Mouse (Mus musculus) forebrain, embryonic 12.5 days (tissue): ENCODE results near the gene D430042O09Rik. TPM values are rescaled to one million over a fixed set of nuclear protein-coding genes. Genes with fewer than 3 reads are reported as not detected.

ENCODE experiments used
- ATAC-seq: fragments of 200-750 bp; cut with Nextera tagmentation; 2 replicates; pipeline ENCODE4 v1.8.0; 2017; ENCODE audit warnings: moderate TSS enrichment; ENCODE audit not compliant: low FRiP score
- H3K27ac ChIP-seq: fragments of 300-500 bp; sonication (generic); 2 replicates; pipeline ENCODE4 v1.5.1; 2016; ENCODE audit warnings: mild to moderate bottlenecking
- H3K27me3 ChIP-seq: fragments of 300-500 bp; sonication (generic); 2 replicates; pipeline ENCODE4 v1.6.1; 2016; ENCODE audit warnings: mild to moderate bottlenecking
- H3K36me3 ChIP-seq: fragments of 300-500 bp; sonication (generic); replicated peaks from 2 replicates; pipeline ENCODE4 v1.6.1; 2016; ENCODE audit warnings: mild to moderate bottlenecking
- H3K4me1 ChIP-seq: fragments of 300-500 bp; sonication (generic); 2 replicates; pipeline ENCODE4 v1.6.1; 2016
- H3K4me2 ChIP-seq: fragments of 300-500 bp; sonication (generic); 2 replicates; pipeline ENCODE4 v1.6.1; 2016; ENCODE audit warnings: mild to moderate bottlenecking, moderate library complexity
- H3K4me3 ChIP-seq: fragments of 300-500 bp; sonication (generic); replicated peaks from 2 replicates; pipeline ENCODE4 v1.5.1; 2016; ENCODE audit warnings: mild to moderate bottlenecking
- H3K9ac ChIP-seq: fragments of 300-500 bp; sonication (generic); 2 replicates; pipeline ENCODE4 v1.6.1; 2016; ENCODE audit warnings: mild to moderate bottlenecking
- H3K9me3 ChIP-seq: fragments of 300-500 bp; sonication (generic); 2 replicates; pipeline ENCODE4 v1.6.1; 2016
- WGBS: fragments of 180-500 bp; shearing (Covaris S2); methylation state at CpG from one replicate; pipeline ENCODE4 v1.1.7; 2016; 5-methylcytosine and 5-hydroxymethylcytosine counted together
- polyA plus RNA-seq: library from polyadenylated mRNA; unstranded; fragments of >200 nt; fragmentation: Nextera tagmentation; extraction: Ambion mirVana; gene quantifications from 2 replicates; pipeline ENCODE4 v1.2.1, GENCODE M21; 2016

The D430042O09Rik gene
- polyA plus RNA-seq, 1 experiment from 2014 or later = 12.2 TPM

DNA sequence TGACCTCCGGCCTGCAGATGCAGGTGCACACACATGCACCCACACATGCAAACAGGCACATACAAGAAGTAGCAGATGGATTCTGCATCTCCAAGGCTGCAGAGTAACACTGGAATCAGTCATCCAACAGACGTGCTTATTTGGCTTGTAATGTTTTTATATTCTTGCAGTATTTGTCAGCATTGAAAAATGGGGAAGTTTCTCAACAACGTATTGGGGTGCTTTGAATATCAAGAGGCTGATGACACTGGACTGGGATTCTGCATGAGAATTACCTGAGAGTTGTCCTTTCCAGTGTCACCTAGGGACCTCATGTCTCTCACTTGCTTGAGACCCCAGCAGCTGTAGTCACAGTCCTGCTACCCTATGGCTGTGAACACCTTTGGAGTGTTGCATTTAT is 7.1 kb downstream of the D430042O09Rik start:
- H3K4me1 ChIP-seq = no peaks in the 10 kb centered on the region
- H3K4me2 ChIP-seq = no peak overlapping the region
- no peaks in the 10 kb centered on the region for H3K27me3 ChIP-seq
- H3K27ac ChIP-seq = no peak overlapping the region
- no peak overlapping the region for H3K4me3 ChIP-seq
- H3K36me3 ChIP-seq = 0 out of 2 replicates have a peak, but pooled peaks cover 3% of the 10 kb centered on the region
- no peaks in the 10 kb centered on the region for H3K9me3 ChIP-seq
- H3K9ac ChIP-seq = no peak overlapping the region
- WGBS = 89% methylated on average over 3 of the region's 3 CpGs
- no peak for ATAC-seq

DNA sequence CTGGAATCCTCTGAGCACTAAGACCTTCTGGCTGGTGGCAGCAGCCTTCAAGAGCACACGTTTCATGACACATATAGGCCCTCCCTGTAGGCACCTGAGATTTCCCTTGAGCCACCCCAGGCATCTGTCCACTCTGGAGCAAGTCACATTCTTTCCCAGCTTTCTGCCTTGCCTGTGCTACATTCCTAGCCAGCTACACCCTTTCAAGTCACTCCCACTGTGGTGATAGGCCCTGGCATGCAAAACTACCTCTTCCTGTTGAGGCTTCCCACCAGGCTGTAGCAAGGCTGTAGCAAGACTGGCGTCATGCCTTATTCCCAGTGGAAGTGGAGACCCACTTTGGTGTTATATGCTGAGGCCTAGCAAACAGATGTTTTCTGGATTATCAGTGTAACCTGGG is 9.0 kb downstream of the D430042O09Rik start:
- WGBS = 77% methylated on average over 2 of the region's 2 CpGs
- H3K4me2 ChIP-seq = no peak overlapping the region
- no peaks in the 10 kb centered on the region for H3K4me1 ChIP-seq
- no peak overlapping the region for H3K9ac ChIP-seq
- no peaks in the 10 kb centered on the region for H3K9me3 ChIP-seq
- H3K27ac ChIP-seq = no peak overlapping the region
- no peak for ATAC-seq
- no peak overlapping the region for H3K4me3 ChIP-seq
- no peaks in the 10 kb centered on the region for H3K27me3 ChIP-seq
- 0 out of 2 replicates have a peak, but pooled peaks cover under 1% of the 10 kb centered on the region for H3K36me3 ChIP-seq

DNA sequence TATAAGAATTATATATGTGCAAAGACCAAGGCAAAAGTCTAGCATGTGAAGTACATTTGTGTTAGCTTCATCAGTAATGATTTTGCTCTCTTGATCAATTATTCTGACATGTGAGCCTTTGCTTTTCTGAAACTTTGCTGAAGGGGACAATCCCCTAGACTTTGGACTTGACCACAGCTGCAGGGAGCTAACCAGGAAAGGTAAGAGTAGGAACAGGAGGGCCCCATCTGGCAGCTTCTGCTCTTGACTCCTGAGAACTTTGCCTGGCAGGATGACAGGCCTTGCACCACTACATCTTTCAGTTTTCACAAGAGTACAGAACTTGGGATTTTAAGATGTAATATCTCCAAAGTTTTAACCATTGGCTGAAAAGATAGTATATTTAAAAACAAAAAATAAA is 9.9 kb downstream of the D430042O09Rik start:
- Histone ChIP-seq H3K27ac (no peak overlapping the region), H3K4me2 (no peak overlapping the region), H3K9ac (no peak overlapping the region), H3K4me1 (no peaks in the 10 kb centered on the region), H3K9me3 (no peaks in the 10 kb centered on the region), H3K4me3 (no peak overlapping the region), H3K27me3 (no peaks in the 10 kb centered on the region), H3K36me3 (no peaks in the 10 kb centered on the region)
- ATAC-seq = no peak

DNA sequence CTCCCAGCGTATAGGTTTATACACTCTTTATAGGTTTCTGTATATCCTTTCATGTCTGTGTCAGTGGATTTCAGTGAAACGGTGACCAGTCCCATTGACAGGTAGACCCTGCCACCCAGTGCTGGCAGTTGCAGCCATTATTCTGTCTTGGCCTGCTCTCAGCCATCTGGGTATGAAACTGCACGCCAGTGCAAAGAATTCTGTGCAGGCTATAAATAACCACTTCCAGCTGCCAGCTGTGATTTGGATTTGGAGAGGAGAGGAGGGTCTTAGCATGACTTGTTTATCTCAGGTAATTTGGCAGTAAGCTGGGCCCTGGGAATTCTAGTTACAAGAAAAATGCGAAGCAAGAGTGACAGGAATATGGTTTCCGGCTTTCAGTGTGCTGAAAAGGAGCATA is 12.7 kb downstream of the D430042O09Rik start:
- Histone ChIP-seq H3K27ac (no peak overlapping the region), H3K36me3 (no peaks in the 10 kb centered on the region), H3K4me1 (peaks cover 2% of the 10 kb centered on the region; the same call in 1 of the 2 replicates), H3K9ac (no peak overlapping the region), H3K9me3 (no peaks in the 10 kb centered on the region), H3K4me3 (no peak overlapping the region), H3K4me2 (no peak overlapping the region), H3K27me3 (no peaks in the 10 kb centered on the region)
- 85% methylated on average over 5 of the region's 5 CpGs for WGBS
- no peak for ATAC-seq

DNA sequence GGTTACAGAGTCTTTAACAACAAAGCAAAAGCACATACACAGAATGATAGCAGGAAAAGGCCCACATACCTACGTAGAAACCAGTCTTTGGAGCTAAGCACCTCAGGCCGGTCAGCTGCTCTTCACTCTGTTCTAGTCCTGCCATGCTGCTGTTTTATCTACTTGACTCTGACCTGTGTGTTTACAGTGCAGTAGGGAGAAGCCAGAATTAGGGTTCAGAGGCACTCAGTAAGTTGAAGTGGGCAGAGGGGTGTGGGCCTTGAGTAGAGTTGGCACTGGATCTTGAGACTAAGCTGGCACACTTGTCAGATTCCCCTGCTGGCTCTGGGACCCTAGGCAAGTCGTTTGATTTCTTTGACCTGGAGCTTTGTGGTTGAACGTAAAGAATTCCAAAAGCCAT is 13.3 kb downstream of the D430042O09Rik start:
- Histone ChIP-seq H3K4me1 (peaks cover 2% of the 10 kb centered on the region; the same call in 1 of the 2 replicates), H3K27ac (no peak overlapping the region), H3K4me2 (no peak overlapping the region), H3K36me3 (no peaks in the 10 kb centered on the region), H3K4me3 (no peak overlapping the region), H3K9me3 (no peaks in the 10 kb centered on the region), H3K9ac (no peak overlapping the region), H3K27me3 (no peaks in the 10 kb centered on the region)
- 86% methylated on average over 4 of the region's 4 CpGs for WGBS
- no peak for ATAC-seq

DNA sequence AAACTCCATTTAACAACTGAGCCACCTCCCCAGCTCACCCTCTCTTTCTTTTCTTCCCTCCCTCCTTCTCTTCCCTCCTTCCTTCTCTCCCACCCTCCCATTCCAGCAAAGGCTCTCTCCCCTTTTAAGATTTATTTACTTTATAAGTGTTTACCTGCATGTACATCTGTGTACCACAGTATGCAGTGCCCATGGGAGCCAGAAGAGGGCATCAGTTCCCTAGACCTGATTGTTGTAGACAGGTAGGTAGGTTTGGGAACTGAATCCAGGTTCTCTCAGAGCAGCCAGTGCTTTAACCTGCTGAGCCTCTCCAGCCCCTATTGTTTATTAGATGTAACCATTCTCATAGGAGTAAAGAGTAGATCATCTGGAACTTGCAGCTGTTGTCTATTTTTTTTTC is 14.4 kb downstream of the D430042O09Rik start:
- Histone ChIP-seq H3K36me3 (no peaks in the 10 kb centered on the region), H3K27ac (no peak overlapping the region), H3K27me3 (no peaks in the 10 kb centered on the region), H3K4me1 (peaks cover 2% of the 10 kb centered on the region; the same call in 1 of the 2 replicates), H3K9ac (no peak overlapping the region), H3K4me2 (no peak overlapping the region), H3K9me3 (no peaks in the 10 kb centered on the region), H3K4me3 (no peak overlapping the region)
- ATAC-seq = no peak

DNA sequence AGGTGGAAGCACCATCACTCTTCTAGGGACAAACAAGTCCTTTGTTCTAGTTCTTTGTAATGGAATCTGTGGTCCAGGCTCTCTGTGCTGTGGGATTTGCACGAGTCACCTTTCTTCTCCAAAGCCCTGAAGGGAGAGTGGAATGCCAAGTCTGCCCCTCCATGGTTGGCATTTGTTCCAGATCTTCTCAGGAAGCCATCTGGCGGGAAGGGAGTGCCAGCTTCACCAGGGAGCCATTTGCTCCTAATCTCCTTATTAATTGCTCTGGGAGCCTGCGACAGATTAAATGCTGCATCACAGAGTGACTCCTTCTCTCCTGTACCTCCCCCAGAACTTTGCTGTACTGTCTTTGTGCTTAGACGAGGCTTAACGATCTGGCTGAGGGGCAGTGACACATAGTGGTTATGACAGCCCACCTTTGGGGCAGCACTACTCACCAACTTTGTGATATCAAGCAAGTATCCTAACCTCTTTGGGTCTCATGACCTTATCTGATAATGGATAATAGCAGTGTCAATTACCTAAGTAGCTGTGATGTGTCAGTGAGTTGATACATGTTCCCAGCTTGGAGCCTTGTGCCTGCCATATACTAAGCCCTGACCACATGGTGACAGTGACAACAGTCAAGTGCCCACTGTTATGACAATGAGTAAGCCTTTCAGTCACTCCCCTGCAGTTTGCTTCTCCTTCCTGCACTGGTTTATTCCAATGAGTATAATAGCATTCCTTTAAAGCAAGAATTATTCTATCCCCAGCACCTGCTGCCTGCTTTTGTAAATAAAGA is 15.7 kb downstream of the D430042O09Rik start:
- Histone ChIP-seq H3K4me1 (peaks cover 2% of the 10 kb centered on the region; the same call in 1 of the 2 replicates), H3K4me3 (no peak overlapping the region), H3K27me3 (no peaks in the 10 kb centered on the region), H3K4me2 (no peak overlapping the region), H3K36me3 (no peaks in the 10 kb centered on the region), H3K9me3 (no peaks in the 10 kb centered on the region), H3K9ac (no peak overlapping the region), H3K27ac (0 out of 2 replicates have a peak overlapping the region, but pooled peaks have one; percentile 25)
- 54% methylated on average over 5 of the region's 5 CpGs for WGBS
- no peak for ATAC-seq

DNA sequence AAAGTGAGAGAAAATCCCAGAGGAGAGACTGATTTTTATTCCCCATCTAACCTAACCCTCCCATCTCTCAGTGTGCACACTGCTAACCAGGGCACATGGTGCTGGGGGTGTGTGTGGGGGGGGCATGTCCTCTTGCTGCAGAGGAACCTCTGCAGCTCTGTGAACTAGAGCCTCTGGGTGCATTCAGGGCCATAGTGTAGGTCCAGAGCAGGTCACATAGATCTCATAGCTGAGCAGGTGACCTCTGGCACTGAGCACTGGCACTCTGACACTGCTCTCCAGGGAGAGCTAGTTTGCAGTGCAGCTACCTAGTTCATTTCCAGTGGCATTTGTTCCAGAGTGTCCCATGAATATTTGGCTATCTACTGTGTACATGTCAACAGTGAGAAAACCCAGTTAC is 24.0 kb downstream of the D430042O09Rik start:
- Histone ChIP-seq H3K9ac (no peak overlapping the region), H3K27me3 (no peaks in the 10 kb centered on the region), H3K4me1 (peaks cover 9% of the 10 kb centered on the region), H3K4me3 (no peak overlapping the region), H3K36me3 (no peaks in the 10 kb centered on the region), H3K9me3 (no peaks in the 10 kb centered on the region), H3K27ac (no peak overlapping the region), H3K4me2 (no peak overlapping the region)
- ATAC-seq = no peak

DNA sequence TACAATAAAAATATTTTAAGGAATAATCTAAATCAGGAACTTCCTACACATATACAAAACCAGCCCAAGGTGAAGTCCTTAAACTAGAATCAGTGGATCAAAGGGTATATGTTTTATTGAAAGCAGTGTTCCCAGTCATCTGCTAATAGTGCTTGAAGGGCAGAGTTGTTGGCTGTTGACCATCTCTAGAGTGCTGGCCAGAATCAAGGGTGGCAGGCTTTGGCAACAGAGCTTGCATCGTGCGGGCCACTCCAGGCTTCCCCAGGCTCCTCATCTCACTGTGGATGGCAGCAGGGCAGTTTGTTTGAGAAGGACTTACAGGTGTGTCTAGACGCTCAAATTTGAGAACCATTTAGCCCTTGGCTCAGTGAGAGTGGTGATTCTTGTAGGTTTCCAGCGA is 26.1 kb downstream of the D430042O09Rik start:
- ATAC-seq = no peak
- Histone ChIP-seq H3K36me3 (no peaks in the 10 kb centered on the region), H3K9ac (no peak overlapping the region), H3K4me1 (peaks cover 9% of the 10 kb centered on the region), H3K4me3 (no peak overlapping the region), H3K27ac (no peak overlapping the region), H3K27me3 (no peaks in the 10 kb centered on the region), H3K4me2 (no peak overlapping the region), H3K9me3 (no peaks in the 10 kb centered on the region)
- WGBS = 83% methylated on average over 4 of the region's 4 CpGs

DNA sequence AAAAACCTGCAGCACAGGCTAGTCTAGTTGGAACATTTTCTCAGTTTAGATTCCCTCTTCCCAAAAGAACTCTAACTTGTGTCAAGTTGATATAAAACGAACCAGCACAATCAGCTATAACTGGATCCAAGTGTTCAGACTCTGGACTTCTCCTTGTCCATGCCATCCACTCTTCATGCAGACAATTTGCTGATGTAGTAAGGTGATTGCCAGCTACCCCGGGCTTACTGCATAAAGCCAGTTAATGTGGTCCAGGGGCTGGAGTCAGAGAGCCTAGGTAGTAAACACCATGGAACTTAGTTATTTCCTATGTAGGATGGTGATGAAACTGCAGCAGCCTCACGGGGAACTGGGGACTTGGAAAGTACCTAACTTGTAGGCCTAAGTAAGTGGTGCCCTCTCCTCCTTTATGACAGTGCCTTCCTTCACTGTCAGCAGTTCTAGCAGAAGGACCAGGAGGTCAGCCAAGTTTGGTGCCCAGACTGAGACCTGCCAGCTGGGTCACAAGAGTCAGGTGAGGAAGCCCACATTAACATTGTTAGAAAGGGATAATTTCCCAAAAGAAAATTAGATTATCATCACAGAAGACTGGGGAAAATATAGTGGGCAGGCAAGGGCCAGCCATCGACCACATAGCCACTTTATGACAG is 28.8 kb downstream of the D430042O09Rik start:
- ATAC-seq = no peak
- no peak overlapping the region for H3K27ac ChIP-seq
- no peaks in the 10 kb centered on the region for H3K36me3 ChIP-seq
- H3K27me3 ChIP-seq = no peaks in the 10 kb centered on the region
- H3K9me3 ChIP-seq = no peaks in the 10 kb centered on the region
- no peak overlapping the region for H3K9ac ChIP-seq
- H3K4me1 ChIP-seq = peaks cover 6% of the 10 kb centered on the region; the same call in 1 of the 2 replicates
- 86% methylated on average over 4 of the region's 4 CpGs for WGBS
- no peak overlapping the region for H3K4me2 ChIP-seq
- no peak overlapping the region for H3K4me3 ChIP-seq

DNA sequence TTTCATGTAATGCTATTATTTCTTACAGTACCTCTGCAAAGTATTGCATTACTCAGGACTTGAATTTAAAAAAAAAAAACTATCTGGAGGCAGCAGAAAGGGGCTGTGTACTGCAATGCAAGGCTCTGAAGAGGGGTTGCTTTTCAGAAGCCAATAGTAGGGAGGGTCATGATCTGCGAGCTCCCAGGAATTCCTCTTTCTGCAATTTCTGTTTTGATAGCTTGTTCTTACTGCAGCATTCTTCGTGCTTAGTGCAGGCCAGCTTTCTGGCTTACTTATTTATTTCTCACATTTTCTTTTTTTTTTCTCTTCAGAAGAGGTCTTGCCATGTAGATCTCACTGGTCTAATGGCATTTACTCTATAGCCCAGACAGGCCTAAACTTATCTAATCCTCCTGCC is 32.8 kb downstream of the D430042O09Rik start:
- ATAC-seq = no peak
- Histone ChIP-seq H3K36me3 (no peaks in the 10 kb centered on the region), H3K9me3 (no peaks in the 10 kb centered on the region)

DNA sequence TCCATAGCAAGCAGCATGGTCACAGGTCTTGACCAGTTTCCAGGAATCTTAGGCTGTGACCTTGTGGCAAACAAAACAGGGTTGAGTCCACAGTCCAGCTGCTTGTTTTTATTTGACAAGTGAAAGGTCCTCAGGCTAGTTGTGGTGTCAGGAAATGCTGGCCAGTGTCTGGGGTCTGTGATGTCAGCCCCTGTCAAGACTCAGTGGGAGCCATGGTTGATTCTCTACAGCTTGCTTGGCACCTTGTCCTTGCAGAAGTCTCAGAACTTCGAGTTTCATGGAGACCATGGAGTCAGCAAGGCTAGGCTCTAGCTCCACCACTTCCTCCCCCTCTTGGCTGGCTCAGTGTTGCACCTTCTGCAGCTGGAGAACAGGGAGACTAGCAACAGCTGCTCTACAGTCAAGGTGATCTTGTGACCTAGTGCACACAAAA is 33.6 kb downstream of the D430042O09Rik start:
- no peaks in the 10 kb centered on the region for H3K4me1 ChIP-seq
- no peak overlapping the region for H3K9ac ChIP-seq
- no peak overlapping the region for H3K4me3 ChIP-seq
- H3K9me3 ChIP-seq = no peaks in the 10 kb centered on the region
- ATAC-seq = no peak
- no peak overlapping the region for H3K27ac ChIP-seq
- WGBS = 70% methylated on average over 1 of the region's 1 CpGs
- no peak overlapping the region for H3K4me2 ChIP-seq
- no peaks in the 10 kb centered on the region for H3K36me3 ChIP-seq
- no peaks in the 10 kb centered on the region for H3K27me3 ChIP-seq

More for the DNA sequence above, 32.8 kb downstream of the D430042O09Rik start:
- Histone ChIP-seq H3K27me3 (no peaks in the 10 kb centered on the region), H3K27ac (no peak overlapping the region), H3K9ac (no peak overlapping the region), H3K4me3 (no peak overlapping the region), H3K4me1 (no peaks in the 10 kb centered on the region), H3K4me2 (no peak overlapping the region)
- WGBS = 92% methylated on average over 2 of the region's 2 CpGs

DNA sequence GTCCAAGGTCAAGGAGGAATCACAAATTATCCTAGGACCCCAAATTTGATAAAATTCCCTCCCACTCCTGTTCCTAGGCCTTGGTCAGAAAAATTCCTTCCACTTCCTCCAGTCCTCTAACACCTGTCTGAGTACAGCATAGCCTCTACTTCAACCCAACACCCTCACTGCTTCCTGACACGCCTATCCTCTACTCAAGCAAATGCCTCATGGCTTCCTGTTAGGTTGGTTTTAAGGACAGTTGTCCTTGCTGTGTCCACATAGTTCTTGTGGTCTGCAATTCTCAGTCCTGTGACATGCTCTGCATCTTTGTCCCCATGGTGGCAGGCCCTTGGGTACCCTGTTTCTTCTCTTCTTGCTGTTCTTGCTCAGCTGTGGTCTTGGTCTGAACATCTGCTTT is 37.1 kb downstream of the D430042O09Rik start:
- no peak overlapping the region for H3K27ac ChIP-seq
- H3K4me1 ChIP-seq = no peaks in the 10 kb centered on the region
- 97% methylated on average over 1 of the region's 1 CpGs for WGBS
- no peaks in the 10 kb centered on the region for H3K27me3 ChIP-seq
- H3K4me2 ChIP-seq = no peak overlapping the region
- ATAC-seq = no peak
- no peak overlapping the region for H3K9ac ChIP-seq
- no peaks in the 10 kb centered on the region for H3K36me3 ChIP-seq
- H3K4me3 ChIP-seq = no peak overlapping the region
- no peaks in the 10 kb centered on the region for H3K9me3 ChIP-seq
